ENCODE assay signal across 12 mouse cellular contexts in the genomic region with DNA sequence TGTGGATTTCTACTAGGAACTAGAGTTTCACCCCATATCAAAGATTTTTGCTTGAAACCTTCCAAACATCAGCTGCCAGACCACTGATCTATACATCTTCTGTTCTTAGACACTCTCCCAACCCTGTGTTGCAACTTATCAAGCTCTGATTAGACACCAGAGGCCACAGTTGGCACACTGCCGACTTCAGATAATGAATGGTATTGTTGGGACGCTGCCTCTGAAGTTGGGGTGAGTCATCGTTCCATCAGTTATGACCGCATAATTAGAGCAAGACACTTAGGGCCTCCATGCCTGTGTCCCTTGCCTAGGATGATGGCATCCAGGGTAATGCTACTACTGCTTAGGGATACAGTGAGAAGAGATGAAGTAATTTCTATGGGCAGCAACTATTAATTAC.
A peak's percentile ranks its signal among the peaks of the same experiment; 100 is the strongest.
DNase-seq lines count a peak whose midpoint lies in the region; ATAC-seq and TF ChIP-seq lines count a peak whose summit lies in the region.
"Had no signal": no experiment of that assay in that cellular context is flagged by ENCODE, and none has a peak within 500 bp of the region (broad histone marks: within the 10 kb centered on the region; RNA-seq: fewer than 3 reads in every experiment).

No protein-coding gene starts in this region.

- no peak for TF ChIP-seq CTCF in forebrain, postnatal 0 days (IDR thresholded peaks at IDR 0.05; ENCODE audit: low read depth)

- H3K4me2 ChIP-seq in forebrain, postnatal 0 days (ENCODE audit: low read depth) = no peak overlapping the region
- H3K4me2 ChIP-seq: stomach, embryonic 15.5 days had no signal

- no peaks in the 10 kb centered on the region for H3K9me3 ChIP-seq in forebrain, postnatal 0 days (ENCODE audit: low read length)
- H3K9me3 ChIP-seq: stomach, embryonic 15.5 days had no signal

- H3K4me3 ChIP-seq in forebrain, postnatal 0 days (ENCODE audit: low read depth, low read length) = no peak overlapping the region
- H3K4me3 ChIP-seq: myocyte; stomach, embryonic 15.5 days had no signal

- no peaks in the 10 kb centered on the region for H3K36me3 ChIP-seq in forebrain, postnatal 0 days (ENCODE audit: insufficient read depth)
- H3K36me3 ChIP-seq: stomach, embryonic 15.5 days had no signal

- no peaks in the 10 kb centered on the region for H3K4me1 ChIP-seq in forebrain, postnatal 0 days (ENCODE audit: insufficient read depth)
- H3K4me1 ChIP-seq: stomach, embryonic 15.5 days had no signal

- no peaks in the 10 kb centered on the region for H3K27me3 ChIP-seq in forebrain, postnatal 0 days (ENCODE audit: insufficient read depth, low read length)
- H3K27me3 ChIP-seq: stomach, embryonic 15.5 days had no signal

- no peak overlapping the region for H3K27ac ChIP-seq in forebrain, postnatal 0 days (ENCODE audit: low read depth, low read length)
- H3K27ac ChIP-seq: liver, embryonic 14.5 days; stomach, embryonic 15.5 days had no signal

- ATAC-seq in forebrain, postnatal 0 days = no peak

- 57% methylated on average over 4 of the region's 4 CpGs for WGBS in forebrain, postnatal 0 days

- intact Hi-C loops in gastrocnemius, postnatal 14 days (cut with DNase I; ENCODE audit: low total_unique reads) = no loop called here
- intact Hi-C loops in gastrocnemius, postnatal 36 days (cut with DNase I) = no loop called here
- intact Hi-C loops in left cerebral cortex, postnatal 36 days (cut with DNase I) = no loop called here

- H3K9ac ChIP-seq in forebrain, postnatal 0 days = no peak overlapping the region
- H3K9ac ChIP-seq: liver, embryonic 14.5 days; stomach, embryonic 15.5 days had no signal

- peak; percentile 10 for DNase-seq in gastrocnemius, postnatal 14 days
- no peak for DNase-seq in gastrocnemius, postnatal 36 days
- peak; percentile 42 to 63 for DNase-seq in left cerebral cortex, adult 9 months (ENCODE audit: low spot score in 2 of 2)
- DNase-seq in left cerebral cortex, postnatal 36 days (ENCODE audit: low spot score in 2 of 2) = no peak
- peak; percentile 86 for DNase-seq in MN1 (ENCODE audit: low spot score)
- peak; percentile 30 for DNase-seq in heart, postnatal 4 days
- no peak for DNase-seq in spleen, postnatal 10 days (ENCODE audit: low spot score in 2 of 2)
- no peak for DNase-seq in forebrain, postnatal 0 days
- DNase-seq: kidney, adult 11 months had no signal

Comparison
In these comparisons a context has a peak if more than half of its experiments do, and no peak if none do; other contexts are left out.
1. DNase-seq: peak in gastrocnemius, postnatal 14 days (single experiment), left cerebral cortex, adult 9 months (2 of 2), MN1 (single experiment) and heart, postnatal 4 days (single experiment); none in gastrocnemius, postnatal 36 days (0 of 2), left cerebral cortex, postnatal 36 days (0 of 2), spleen, postnatal 10 days (0 of 2) and forebrain, postnatal 0 days (single experiment).